Mouse (Mus musculus) megakaryocyte, embryonic 14.5 days (primary cell): Measurements from ENCODE around the gene Orai1.

Source experiments
- FLI1 ChIP-seq: IDR thresholded peaks from 2 replicates; pipeline ENCODE4 v1.6.1; 2012; ENCODE audit warnings: low read length, inconsistent platforms, mixed read lengths
- GATA1 ChIP-seq: IDR thresholded peaks from 3 replicates; pipeline ENCODE4 v1.6.1; 2012; ENCODE audit warnings: mixed read lengths, low read length, inconsistent platforms, borderline replicate concordance

- TF ChIP-seq GATA1, result no peak
- no peak for TF ChIP-seq FLI1
Measured at GRCm38 (mm10) chr5:122984483-122984882, 30.4 kb upstream of the Orai1 start.
